ENCODE assay signal across 10 mouse cellular contexts in genomic region chr14:6286931-6287715, GRCm38 (mm10). TPM values are rescaled to one million over a fixed set of nuclear protein-coding genes. Genes with fewer than 3 reads are reported as not detected.
A peak's percentile ranks its signal among the peaks of the same experiment; 100 is the strongest.
DNase-seq lines count a peak whose midpoint lies in the region; ATAC-seq and TF ChIP-seq lines count a peak whose summit lies in the region.
"Not testable (repeated sequence)": the region's sequence is repeated elsewhere in the genome, so short reads cannot be mapped to it uniquely, and the experiment has no call there.
"Had no signal": no experiment of that assay in that cellular context is flagged by ENCODE, and none has a peak within 500 bp of the region (broad histone marks: within the 10 kb centered on the region; RNA-seq: fewer than 3 reads in every experiment).

Gm3411 (minus strand) TSS chr14:6287250.

- H3K9ac ChIP-seq in hindbrain, postnatal 0 days (replicated peaks; ENCODE audit: low read length) = peak within 1 kb of the TSS; percentile 35; the same call in 1 of the 2 replicates
- not testable (repeated sequence) for H3K9ac ChIP-seq in lung, embryonic 16.5 days (ENCODE audit: low read length)

- H3K9me3 ChIP-seq in hindbrain, postnatal 0 days (ENCODE audit: low read length); lung, embryonic 16.5 days (ENCODE audit: control insufficient read depth, low read length): not testable (repeated sequence)

- ATAC-seq in hindbrain, postnatal 0 days; lung, embryonic 16.5 days (ENCODE audit: low read depth): not testable (repeated sequence)

- not testable (repeated sequence) for H3K36me3 ChIP-seq in hindbrain, postnatal 0 days (ENCODE audit: insufficient read depth, low read length); lung, embryonic 16.5 days (ENCODE audit: control insufficient read depth, insufficient read depth, low read length)

- H3K27me3 ChIP-seq in hindbrain, postnatal 0 days (ENCODE audit: insufficient read depth, low read length); lung, embryonic 16.5 days (ENCODE audit: control insufficient read depth, insufficient read depth, low read depth, low read length): not testable (repeated sequence)

- peak; percentile 25 for DNase-seq in R1 (ENCODE audit: low read depth, low spot score)
- DNase-seq in embryo, embryonic 11.5 days (ENCODE audit: low read depth, low spot score) = peak; percentile 9
- DNase-seq in gastrocnemius, postnatal 4 days (ENCODE audit: low spot score in 2 of 2) = peak; percentile 26 to 27
- DNase-seq in hindbrain, postnatal 0 days (ENCODE audit: low spot score) = peak; percentile 30
- peak; percentile 27 to 33 for DNase-seq in layer of hippocampus, postnatal 25 days (ENCODE audit: extremely low spot score in 1 of 2, low spot score in 1 of 2)
- peak; percentile 18 for DNase-seq in ovary, postnatal 36 days (ENCODE audit: low spot score)
- DNase-seq in thymus, postnatal 14 days = peak; percentile 9

- H3K4me3 ChIP-seq in hindbrain, postnatal 0 days (ENCODE audit: low read length) = peak within 1 kb of the TSS; percentile 40
- peak within 1 kb of the TSS; percentile 49 for H3K4me3 ChIP-seq in lung, embryonic 16.5 days (ENCODE audit: low read length)

- not testable (repeated sequence) for H3K27ac ChIP-seq in hindbrain, postnatal 0 days; lung, embryonic 16.5 days (ENCODE audit: low read length)

- peak within 1 kb of the TSS; percentile 53; the same call in 1 of the 2 replicates for H3K4me2 ChIP-seq in hindbrain, postnatal 0 days (ENCODE audit: low read depth, low read length)
- peak within 1 kb of the TSS; percentile 67 for H3K4me2 ChIP-seq in lung, embryonic 16.5 days (ENCODE audit: low read depth, low read length)

- H3K4me1 ChIP-seq in hindbrain, postnatal 0 days (ENCODE audit: insufficient read depth, low read length); lung, embryonic 16.5 days (replicated peaks; ENCODE audit: control insufficient read depth, insufficient read depth, low read length): not testable (repeated sequence)

- TF ChIP-seq CTCF in hindbrain, postnatal 0 days (IDR thresholded peaks at IDR 0.05; ENCODE audit: low read depth) = peak; percentile 20; the same call in 1 of the 2 replicates

- WGBS in hindbrain, postnatal 0 days = 2% methylated on average over 42 of the region's 57 CpGs
- WGBS in lung, embryonic 16.5 days = 3% methylated on average over 33 of the region's 57 CpGs

RNA-seq across cellular contexts. Expression of gene Gm3411, which starts in this region (rescaled TPM):
- under 1 TPM; 0.39 to 0.44 TPM for total RNA-seq in gastrocnemius, postnatal 4 days (2021)
- total RNA-seq in hindbrain, postnatal 0 days (2014; rRNA removed) = 2.6 TPM in 1 of 2 replicates, not detected in the other
- 8.2 and 8.3 TPM in 2 replicates for polyA plus RNA-seq in hindbrain, postnatal 0 days (2015; fragmentation: Nextera tagmentation; extraction: Ambion mirVana)
- total RNA-seq in layer of hippocampus, postnatal 25 days (2021) = 1 to 10 TPM; 1.9 to 2.8 TPM
- 0.50 and 1.2 TPM in 2 replicates for polyA plus RNA-seq in lung, embryonic 16.5 days (2015; fragmentation: Nextera tagmentation; extraction: Ambion mirVana)
- total RNA-seq: CH12.LX had no signal
- polyA plus RNA-seq: macrophage had no signal

Comparison
In these comparisons a context has a peak if more than half of its experiments do, and no peak if none do; other contexts are left out.
1. Peak in DNase-seq in gastrocnemius, postnatal 4 days; RNA of the gene not detected or under 1 TPM.